Mouse (Mus musculus) lung, adult 2 months (tissue): ENCODE data around the gene Fhad1. TPM values are rescaled to one million over a fixed set of nuclear protein-coding genes. Genes with fewer than 3 reads are reported as not detected.

ENCODE experiments used
- DNase-seq: peaks from one replicate; pipeline ENCODE4 v3.0.0; 2022
- H3K4me1 ChIP-seq: fragments of 200-500 bp; 2 replicates; pipeline ENCODE4 v1.6.1; 2011; ENCODE audit warnings: low read length; ENCODE audit not compliant: control insufficient read depth, insufficient read depth
- H3K4me3 ChIP-seq: fragments of 200-500 bp; replicated peaks from 2 replicates; pipeline ENCODE3; 2011; ENCODE audit warnings: low read depth, mild to moderate bottlenecking, control low read depth, low read length; ENCODE audit errors: extremely low read depth
- CTCF ChIP-seq: fragments of 200-500 bp; IDR thresholded peaks from 2 replicates; pipeline ENCODE4 v1.5.1; 2011; ENCODE audit warnings: mild to moderate bottlenecking, low read length, control low read depth; ENCODE audit not compliant: insufficient read depth
- POLR2A ChIP-seq: fragments of 200-500 bp; IDR thresholded peaks from 2 replicates; pipeline ENCODE4 v1.6.1; 2011; ENCODE audit warnings: low read depth, mild to moderate bottlenecking, control low read depth, low read length, borderline replicate concordance; ENCODE audit errors: extremely low read depth
- whole genome bisulfite sequencing: fragments of 180-500 bp; shearing (Covaris S2); methylation state at CpG from one replicate; pipeline ENCODE4 v1.1.7; 2018; 5-methylcytosine and 5-hydroxymethylcytosine counted together
- polyA plus RNA-seq: library from polyadenylated mRNA; depleted of rRNA; stranded (reverse); fragments of >200 nt; gene quantifications from 2 replicates; pipeline ENCODE4 v1.2.3, GENCODE M21; 2012

Fhad1 gene
- polyA plus RNA-seq, 1 experiment = 7.9 TPM

- DNase-seq = no peak
- no peak overlapping the region for H3K4me3 ChIP-seq
- WGBS = 78% methylated on average over 6 of the region's 6 CpGs
- H3K4me1 ChIP-seq = no peaks in the 10 kb centered on the region; the same call in 1 of the 2 replicates
- TF ChIP-seq POLR2A = no peak
- TF ChIP-seq CTCF = no peak
These were observed 117.7 kb downstream of the Fhad1 start for GRCm38 (mm10) chr4:141897225-141897624.

DNA sequence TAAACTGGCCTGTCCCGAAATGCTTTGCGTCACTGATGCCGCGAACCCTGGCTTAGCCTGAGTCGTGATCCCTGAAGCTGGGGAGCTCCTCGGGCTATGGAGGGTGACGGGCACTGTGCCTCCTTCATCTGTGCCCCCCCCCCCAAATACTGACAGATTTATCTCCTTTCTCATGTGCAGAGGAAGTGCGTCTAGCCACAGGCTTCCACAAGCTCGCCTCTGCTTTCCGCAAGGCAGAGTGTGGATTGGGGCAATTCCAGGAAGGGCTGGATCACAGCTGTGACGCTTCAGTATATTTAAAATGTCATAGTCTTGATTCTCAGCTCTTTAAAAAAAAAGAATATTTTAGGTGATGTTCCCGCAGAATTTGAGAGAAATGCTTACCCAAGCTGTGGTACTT, 119.1 kb downstream of the Fhad1 start:
- no peaks in the 10 kb centered on the region; the same call in 1 of the 2 replicates for H3K4me1 ChIP-seq
- DNase-seq = no peak
- TF ChIP-seq CTCF = no peak
- no peak for TF ChIP-seq POLR2A
- WGBS = 40% methylated on average over 12 of the region's 12 CpGs
- no peak overlapping the region for H3K4me3 ChIP-seq

DNA sequence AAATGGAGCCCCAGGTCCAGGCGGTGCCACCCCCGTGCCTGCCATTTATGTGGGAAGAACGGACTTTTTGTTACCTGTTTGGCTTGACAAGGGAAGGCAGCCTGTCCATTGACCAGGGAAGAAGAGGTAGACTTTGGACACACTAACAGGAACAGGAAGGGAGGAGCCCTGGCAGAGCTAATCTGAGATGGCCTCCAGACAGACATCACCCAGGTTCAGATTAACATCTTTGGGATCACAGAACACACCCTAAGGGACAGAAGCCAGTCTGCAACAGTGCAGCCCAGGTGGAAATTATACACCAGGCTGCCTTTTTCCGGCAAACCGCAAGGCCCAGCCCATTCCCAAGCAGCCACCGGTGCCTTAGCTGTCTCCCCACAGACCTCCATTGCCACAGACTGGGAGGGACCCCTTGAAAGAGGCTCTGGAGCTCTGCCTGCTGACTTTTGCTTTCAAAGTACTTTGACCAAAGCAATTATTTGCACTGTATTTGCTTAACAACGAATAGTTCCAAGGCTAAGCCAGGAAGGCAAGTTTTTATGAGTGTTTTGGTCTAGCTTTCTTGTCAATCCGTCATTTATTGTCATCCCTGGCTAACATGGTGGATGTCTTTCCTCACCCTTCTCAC, 121.6 kb downstream of the Fhad1 start:
- DNase-seq = no peak
- Histone ChIP-seq H3K4me3 (no peak overlapping the region), H3K4me1 (no peaks in the 10 kb centered on the region)
- 75% methylated on average over 8 of the region's 8 CpGs for WGBS
- TF ChIP-seq POLR2A = no peak
- no peak for TF ChIP-seq CTCF

GRCm38 (mm10) chr4:141886385-141886968, 128.4 kb downstream of the Fhad1 start:
- H3K4me3 ChIP-seq = no peak overlapping the region
- WGBS = 37% methylated on average over 6 of the region's 6 CpGs
- no peaks in the 10 kb centered on the region for H3K4me1 ChIP-seq
- DNase-seq = no peak
- no peak for TF ChIP-seq POLR2A
- no peak for TF ChIP-seq CTCF

DNA sequence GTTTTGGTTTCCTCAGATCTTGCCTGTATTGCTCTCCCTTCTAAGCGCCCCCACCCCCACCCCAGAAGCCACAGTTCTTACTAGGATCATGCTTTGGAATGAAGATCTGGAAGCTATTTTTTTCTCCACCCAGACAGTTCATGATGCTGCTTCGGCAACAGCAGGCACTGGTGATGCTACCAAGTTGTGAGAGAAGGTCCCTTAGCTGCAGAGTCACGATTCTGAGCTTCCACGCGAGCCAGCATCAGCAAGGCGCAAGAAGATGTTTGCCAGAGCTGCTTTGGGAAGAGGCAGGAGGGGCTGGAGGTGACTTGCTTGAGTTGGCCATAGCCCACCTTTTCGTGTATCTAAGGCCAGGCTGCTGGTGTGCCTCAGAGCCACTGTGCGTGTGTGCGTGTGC, 129.4 kb downstream of the Fhad1 start:
- no peak for DNase-seq
- no peaks in the 10 kb centered on the region for H3K4me1 ChIP-seq
- no peak for TF ChIP-seq POLR2A
- no peak for TF ChIP-seq CTCF
- WGBS = 67% methylated on average over 9 of the region's 9 CpGs
- no peak overlapping the region for H3K4me3 ChIP-seq

GRCm38 (mm10) chr4:141882858-141883257, 132.0 kb downstream of the Fhad1 start:
- Histone ChIP-seq H3K4me3 (no peak overlapping the region), H3K4me1 (no peaks in the 10 kb centered on the region)
- no peak for TF ChIP-seq POLR2A
- no peak for TF ChIP-seq CTCF
- DNase-seq = no peak
- WGBS = 80% methylated on average over 7 of the region's 7 CpGs

DNA sequence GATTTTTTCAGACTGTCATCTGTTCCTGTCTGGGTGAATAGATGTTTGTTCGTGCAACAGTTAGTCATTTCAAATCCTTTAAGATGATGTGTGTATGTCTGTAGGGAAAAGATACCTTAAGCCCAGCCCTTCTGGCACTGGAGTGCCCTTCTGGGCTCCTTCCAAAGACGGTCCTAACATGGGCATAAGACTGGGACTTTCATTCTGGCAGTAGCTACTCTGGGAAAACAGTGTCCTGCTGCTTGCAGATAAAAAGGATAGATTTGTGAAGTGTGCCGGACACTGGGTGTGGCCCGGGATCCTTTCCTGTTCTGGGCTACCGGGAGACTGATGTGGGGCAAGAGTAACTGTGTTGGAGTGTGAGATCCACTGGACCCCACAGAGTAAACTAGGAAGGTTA, 132.9 kb downstream of the Fhad1 start:
- WGBS = 23% methylated on average over 5 of the region's 5 CpGs
- TF ChIP-seq POLR2A (no peak), CTCF (no peak)
- no peak overlapping the region for H3K4me3 ChIP-seq
- no peaks in the 10 kb centered on the region for H3K4me1 ChIP-seq
- DNase-seq = no peak

DNA sequence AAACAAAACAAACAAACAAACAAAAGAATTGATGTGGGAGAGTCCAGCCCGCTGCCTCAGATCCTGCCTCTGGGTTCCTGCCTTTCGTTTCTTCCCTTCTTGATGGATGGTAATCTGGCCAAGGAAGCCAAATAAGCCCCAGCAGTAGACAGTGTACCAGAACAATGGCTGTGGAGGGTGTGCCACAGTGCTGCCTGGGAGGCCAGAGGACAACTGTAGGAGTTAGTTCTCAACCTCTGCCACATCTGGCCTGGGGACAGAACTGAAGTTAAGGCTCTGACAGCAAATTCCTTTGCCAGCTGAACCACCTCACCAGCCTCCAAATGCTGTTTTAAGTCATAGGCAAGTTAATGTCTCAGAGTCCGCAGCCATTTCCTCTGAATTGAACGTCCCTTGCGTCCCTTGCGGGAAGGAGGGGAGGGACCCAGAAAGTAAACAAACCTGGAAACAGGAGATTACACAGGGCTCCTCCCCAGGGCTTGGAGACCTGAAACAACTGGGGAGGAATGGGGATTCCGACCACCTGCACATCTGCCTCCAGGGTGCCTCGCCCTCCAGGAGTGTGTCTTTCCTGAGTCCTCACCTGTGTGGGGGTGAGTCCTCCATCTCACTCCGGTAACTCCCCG, 133.5 kb downstream of the Fhad1 start:
- no peaks in the 10 kb centered on the region for H3K4me1 ChIP-seq
- TF ChIP-seq CTCF = no peak
- no peak for TF ChIP-seq POLR2A
- H3K4me3 ChIP-seq = no peak overlapping the region
- WGBS = 50% methylated on average over 10 of the region's 10 CpGs
- no peak for DNase-seq

DNA sequence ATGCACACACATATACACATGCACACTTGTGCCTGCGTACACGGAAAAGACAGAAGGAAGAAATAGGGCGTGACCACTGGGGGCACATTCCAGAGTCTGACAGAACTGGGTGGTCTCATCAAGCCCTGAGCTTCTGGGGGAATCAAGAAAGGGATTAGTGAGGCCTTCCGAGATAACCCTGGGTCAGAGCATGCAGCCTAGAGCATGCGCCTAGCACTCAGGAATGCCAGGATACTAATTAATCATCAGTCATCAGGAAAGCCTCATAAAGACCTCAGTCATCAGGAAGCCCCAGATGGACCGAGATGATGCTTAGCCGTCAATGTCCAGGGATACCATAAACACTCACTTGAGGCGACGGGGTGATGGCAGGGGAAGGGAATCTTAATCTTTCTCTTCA, 135.0 kb downstream of the Fhad1 start:
- Histone ChIP-seq H3K4me1 (peaks cover 3% of the 10 kb centered on the region; the same call in 1 of the 2 replicates), H3K4me3 (no peak overlapping the region)
- WGBS = 60% methylated on average over 9 of the region's 9 CpGs
- TF ChIP-seq CTCF (no peak), POLR2A (no peak)
- no peak for DNase-seq

DNA sequence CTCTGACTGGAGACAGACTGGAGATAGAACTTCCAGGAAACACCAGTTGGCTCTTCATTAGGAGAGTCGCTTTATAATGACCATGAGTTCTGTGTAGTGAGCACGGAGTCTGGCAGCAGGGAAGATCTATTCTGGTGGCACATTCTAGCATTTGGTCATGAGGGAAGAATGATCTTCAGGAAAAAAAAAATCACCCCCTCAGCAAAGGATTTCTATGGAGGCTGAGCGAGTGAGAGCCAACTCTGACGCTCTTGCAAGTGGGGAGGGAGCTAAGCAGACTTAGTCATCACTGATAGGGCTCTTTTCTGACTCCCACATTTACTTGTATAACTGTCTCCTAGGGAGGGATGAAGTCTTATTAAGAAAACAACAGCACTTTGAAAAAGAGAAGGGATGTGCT, 135.8 kb downstream of the Fhad1 start:
- TF ChIP-seq CTCF = no peak
- TF ChIP-seq POLR2A = no peak
- no peak overlapping the region for H3K4me3 ChIP-seq
- 49% methylated on average over 4 of the region's 4 CpGs for WGBS
- peaks cover 3% of the 10 kb centered on the region; the same call in 1 of the 2 replicates for H3K4me1 ChIP-seq
- no peak for DNase-seq
